Mouse (Mus musculus): ENCODE data around the gene Macf1. TPM values are rescaled to one million over a fixed set of nuclear protein-coding genes. Genes with fewer than 3 reads are reported as not detected.
"Not testable (repeated sequence)": the region's sequence is repeated elsewhere in the genome, so short reads cannot be mapped to it uniquely, and the experiment has no call there.

The Macf1 gene
- polyA plus RNA-seq, 1 experiment from 2014 or later: 43.7 TPM

DNA sequence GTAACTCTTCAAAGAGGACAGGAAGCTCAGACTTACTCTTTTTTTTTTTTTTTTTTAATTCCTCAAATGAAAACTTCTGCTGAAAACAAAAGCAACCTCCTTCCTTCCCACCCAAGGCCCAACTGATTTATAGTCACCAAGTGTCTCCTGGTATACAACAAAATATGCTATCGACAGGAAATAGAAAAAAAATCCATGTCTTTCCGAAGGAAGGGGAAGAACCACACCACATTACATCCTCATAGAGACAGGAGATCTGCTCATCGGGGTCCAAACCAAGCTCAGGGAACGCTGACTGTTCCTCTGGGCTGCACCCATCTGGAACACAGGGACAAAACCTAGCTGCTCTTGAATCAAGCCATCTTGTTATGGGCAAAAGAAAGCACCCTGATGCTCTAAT is 50.3 kb downstream of the Macf1 start:
- 76% methylated on average over 4 of the region's 4 CpGs for WGBS
- ATAC-seq (ENCODE audit: extremely low read depth, insufficient number of reproducible peaks, low FRiP score, low TSS enrichment): no peak
- Histone ChIP-seq H3K36me3 (peaks cover 11% of the 10 kb centered on the region), H3K27ac (replicated peaks) (peak overlapping the region; percentile 83), H3K27me3 (replicated peaks) (no peaks in the 10 kb centered on the region), H3K9me3 (no peaks in the 10 kb centered on the region), H3K4me2 (no peak overlapping the region), H3K4me1 (peaks cover 42% of the 10 kb centered on the region), H3K9ac (no peak overlapping the region), H3K4me3 (no peak overlapping the region)

GRCm38 (mm10) chr4:123633370-123633769 is 50.8 kb downstream of the Macf1 start:
- WGBS: 11% methylated on average over 3 of the region's 3 CpGs
- no peaks in the 10 kb centered on the region for H3K27me3 ChIP-seq (replicated peaks)
- no peak overlapping the region for H3K9ac ChIP-seq
- peaks cover 42% of the 10 kb centered on the region for H3K4me1 ChIP-seq
- H3K4me3 ChIP-seq: no peak overlapping the region
- H3K9me3 ChIP-seq: no peaks in the 10 kb centered on the region
- ATAC-seq (ENCODE audit: extremely low read depth, insufficient number of reproducible peaks, low FRiP score, low TSS enrichment): no peak; the same call in 1 of the 2 replicates
- no peak overlapping the region for H3K4me2 ChIP-seq
- peak overlapping the region; percentile 83 for H3K27ac ChIP-seq (replicated peaks)
- peaks cover 9% of the 10 kb centered on the region for H3K36me3 ChIP-seq

GRCm38 (mm10) chr4:123632116-123632515 is 52.0 kb downstream of the Macf1 start:
- not testable (repeated sequence) for H3K9ac ChIP-seq, H3K4me2 ChIP-seq

GRCm38 (mm10) chr4:123631654-123632053 is 52.5 kb downstream of the Macf1 start:
- Histone ChIP-seq H3K4me3 (no peak overlapping the region), H3K4me2 (no peak overlapping the region), H3K27ac (replicated peaks) (no peak overlapping the region), H3K9ac (no peak overlapping the region), H3K27me3 (replicated peaks) (no peaks in the 10 kb centered on the region), H3K9me3 (no peaks in the 10 kb centered on the region), H3K4me1 (peaks cover 49% of the 10 kb centered on the region), H3K36me3 (peaks cover 7% of the 10 kb centered on the region)
- WGBS: 69% methylated on average over 3 of the region's 3 CpGs
- ATAC-seq (ENCODE audit: extremely low read depth, insufficient number of reproducible peaks, low FRiP score, low TSS enrichment): no peak

More at GRCm38 (mm10) chr4:123632116-123632515, 52.0 kb downstream of the Macf1 start:
- H3K36me3 ChIP-seq; H3K27ac ChIP-seq (replicated peaks); H3K4me3 ChIP-seq; ATAC-seq (ENCODE audit: extremely low read depth, insufficient number of reproducible peaks, low FRiP score, low TSS enrichment); H3K27me3 ChIP-seq (replicated peaks); H3K9me3 ChIP-seq: not testable (repeated sequence)
- H3K4me1 ChIP-seq: peaks cover 46% of the 10 kb centered on the region
- WGBS: 91% methylated on average over 5 of the region's 6 CpGs

DNA sequence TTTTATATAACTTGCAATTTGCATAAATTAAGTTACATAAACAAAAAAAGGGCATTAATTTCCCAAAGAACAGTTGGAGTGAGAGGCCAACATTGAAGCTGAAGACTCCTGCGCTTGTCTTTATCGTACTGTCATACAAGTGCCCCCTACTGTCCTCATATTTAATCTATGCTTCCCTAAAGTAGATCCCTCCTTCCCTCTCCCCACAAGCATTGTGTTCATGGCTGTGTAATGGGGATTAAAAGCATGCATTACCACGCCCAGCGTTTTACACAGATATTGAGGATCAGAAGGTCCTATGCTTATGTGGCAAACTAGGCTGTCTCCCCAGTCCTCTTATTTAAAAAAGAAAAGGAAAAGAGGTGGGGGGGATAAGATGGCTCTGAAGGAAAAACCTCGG is 56.5 kb downstream of the Macf1 start:
- Histone ChIP-seq H3K4me2 (no peak overlapping the region), H3K4me3 (no peak overlapping the region), H3K9ac (no peak overlapping the region), H3K9me3 (no peaks in the 10 kb centered on the region), H3K4me1 (peaks cover 63% of the 10 kb centered on the region), H3K36me3 (peaks cover 7% of the 10 kb centered on the region), H3K27ac (replicated peaks) (no peak overlapping the region), H3K27me3 (replicated peaks) (no peaks in the 10 kb centered on the region)
- WGBS: 71% methylated on average over 5 of the region's 5 CpGs
- ATAC-seq (ENCODE audit: extremely low read depth, insufficient number of reproducible peaks, low FRiP score, low TSS enrichment): no peak

- 61% methylated on average over 6 of the region's 6 CpGs for WGBS
- H3K4me1 ChIP-seq: peaks cover 65% of the 10 kb centered on the region
- no peak overlapping the region for H3K4me2 ChIP-seq
- no peak overlapping the region for H3K9ac ChIP-seq
- peaks cover 7% of the 10 kb centered on the region for H3K36me3 ChIP-seq
- no peaks in the 10 kb centered on the region for H3K9me3 ChIP-seq
- no peak for ATAC-seq (ENCODE audit: extremely low read depth, insufficient number of reproducible peaks, low FRiP score, low TSS enrichment)
- H3K4me3 ChIP-seq: no peak overlapping the region
- peak overlapping the region; percentile 84 for H3K27ac ChIP-seq (replicated peaks)
- H3K27me3 ChIP-seq (replicated peaks): no peaks in the 10 kb centered on the region
These were observed 58.7 kb downstream of the Macf1 start for GRCm38 (mm10) chr4:123625332-123626072.

DNA sequence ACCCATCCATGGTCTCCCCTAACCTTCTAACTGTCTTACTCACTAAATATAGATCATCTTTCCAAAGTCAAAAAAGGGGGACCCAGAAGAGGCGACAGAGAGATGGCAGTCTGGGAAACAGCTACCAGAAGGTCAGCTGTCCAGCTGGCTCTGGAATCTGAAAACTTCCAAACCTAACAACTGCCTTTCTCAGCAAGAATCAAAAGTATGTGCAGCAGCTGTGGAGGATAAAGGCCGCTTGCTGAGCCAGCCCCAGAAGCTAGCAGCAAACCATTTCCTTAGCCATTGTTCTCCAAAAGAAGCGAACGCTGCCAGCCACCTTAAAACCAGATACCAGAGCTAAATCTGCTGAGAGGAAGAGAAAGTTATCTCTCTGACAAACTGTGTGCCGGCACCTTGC is 59.7 kb downstream of the Macf1 start:
- Histone ChIP-seq H3K27me3 (replicated peaks) (no peaks in the 10 kb centered on the region), H3K9ac (peak overlapping the region; percentile 61), H3K36me3 (peaks cover 7% of the 10 kb centered on the region), H3K9me3 (no peaks in the 10 kb centered on the region), H3K4me1 (peaks cover 59% of the 10 kb centered on the region), H3K4me2 (peak overlapping the region; percentile 37), H3K4me3 (no peak overlapping the region), H3K27ac (replicated peaks) (peak overlapping the region; percentile 84)
- no peak for ATAC-seq (ENCODE audit: extremely low read depth, insufficient number of reproducible peaks, low FRiP score, low TSS enrichment)
- WGBS: 8% methylated on average over 5 of the region's 5 CpGs

DNA sequence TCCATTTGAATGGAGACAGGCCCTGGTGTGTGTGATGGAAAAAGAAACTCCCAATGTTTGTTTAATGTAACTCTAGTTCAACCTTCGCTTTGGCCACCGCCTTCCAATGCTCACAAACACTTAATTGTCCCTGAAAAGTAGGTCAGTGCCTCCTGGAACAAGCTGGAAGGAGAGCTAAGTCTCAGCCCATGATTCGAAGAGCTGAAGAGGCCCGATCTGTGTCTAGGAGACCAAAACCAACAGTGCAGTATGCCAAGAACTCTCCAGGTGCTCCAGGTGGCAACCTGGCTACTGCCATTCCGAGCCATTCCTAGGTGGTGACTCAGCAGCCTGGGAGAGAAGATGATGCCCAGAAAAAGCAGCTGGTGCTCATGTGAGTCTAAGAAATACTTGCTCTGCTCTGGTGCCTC is 60.4 kb downstream of the Macf1 start:
- Histone ChIP-seq H3K9me3 (0 out of 2 replicates have a peak, but pooled peaks cover under 1% of the 10 kb centered on the region), H3K27ac (replicated peaks) (peak overlapping the region; percentile 84), H3K4me3 (no peak overlapping the region), H3K36me3 (no peaks in the 10 kb centered on the region), H3K9ac (0 out of 2 replicates have a peak overlapping the region, but pooled peaks have one; percentile 10), H3K27me3 (replicated peaks) (no peaks in the 10 kb centered on the region), H3K4me2 (peak overlapping the region; percentile 37), H3K4me1 (peaks cover 61% of the 10 kb centered on the region)
- WGBS: 74% methylated on average over 5 of the region's 5 CpGs
- ATAC-seq (ENCODE audit: extremely low read depth, insufficient number of reproducible peaks, low FRiP score, low TSS enrichment): no peak

DNA sequence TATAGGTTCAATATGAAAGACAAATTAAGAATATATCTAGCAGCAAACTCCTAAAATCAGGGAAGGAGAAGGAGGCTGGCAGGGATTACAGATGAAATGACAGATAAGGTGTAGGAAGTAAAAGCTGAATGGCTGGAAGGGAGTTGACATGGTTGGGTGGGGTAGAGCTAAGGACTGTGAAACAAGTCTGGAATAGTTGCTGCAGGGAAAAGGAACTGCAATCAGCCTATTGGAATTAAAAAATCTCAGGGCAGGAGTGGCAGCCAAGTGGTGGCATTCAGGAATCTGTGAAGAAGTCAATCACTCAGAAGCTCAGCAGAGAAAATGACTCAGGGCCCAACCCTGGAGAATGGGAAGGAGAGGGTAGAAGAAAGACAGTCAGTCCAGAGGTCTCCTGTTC is 62.4 kb downstream of the Macf1 start:
- peaks cover 74% of the 10 kb centered on the region for H3K4me1 ChIP-seq
- H3K27ac ChIP-seq (replicated peaks): peak overlapping the region; percentile 37; the same call in 1 of the 2 replicates
- no peaks in the 10 kb centered on the region for H3K27me3 ChIP-seq (replicated peaks)
- H3K36me3 ChIP-seq: 0 out of 2 replicates have a peak, but pooled peaks cover 4% of the 10 kb centered on the region
- 0 out of 2 replicates have a peak, but pooled peaks cover 4% of the 10 kb centered on the region for H3K9me3 ChIP-seq
- H3K4me3 ChIP-seq: no peak overlapping the region
- no peak overlapping the region for H3K4me2 ChIP-seq
- ATAC-seq (ENCODE audit: extremely low read depth, insufficient number of reproducible peaks, low FRiP score, low TSS enrichment): no peak
- H3K9ac ChIP-seq: no peak overlapping the region

GRCm38 (mm10) chr4:123617727-123618389 is 66.3 kb downstream of the Macf1 start:
- Histone ChIP-seq H3K27ac (replicated peaks) (peak overlapping the region; percentile 75), H3K36me3 (0 out of 2 replicates have a peak, but pooled peaks cover 4% of the 10 kb centered on the region), H3K27me3 (replicated peaks) (no peaks in the 10 kb centered on the region), H3K4me2 (no peak overlapping the region), H3K9me3 (0 out of 2 replicates have a peak, but pooled peaks cover 4% of the 10 kb centered on the region), H3K9ac (peak overlapping the region; percentile 47), H3K4me3 (no peak overlapping the region), H3K4me1 (peaks cover 64% of the 10 kb centered on the region)
- WGBS: 69% methylated on average over 5 of the region's 5 CpGs
- no peak for ATAC-seq (ENCODE audit: extremely low read depth, insufficient number of reproducible peaks, low FRiP score, low TSS enrichment)

DNA sequence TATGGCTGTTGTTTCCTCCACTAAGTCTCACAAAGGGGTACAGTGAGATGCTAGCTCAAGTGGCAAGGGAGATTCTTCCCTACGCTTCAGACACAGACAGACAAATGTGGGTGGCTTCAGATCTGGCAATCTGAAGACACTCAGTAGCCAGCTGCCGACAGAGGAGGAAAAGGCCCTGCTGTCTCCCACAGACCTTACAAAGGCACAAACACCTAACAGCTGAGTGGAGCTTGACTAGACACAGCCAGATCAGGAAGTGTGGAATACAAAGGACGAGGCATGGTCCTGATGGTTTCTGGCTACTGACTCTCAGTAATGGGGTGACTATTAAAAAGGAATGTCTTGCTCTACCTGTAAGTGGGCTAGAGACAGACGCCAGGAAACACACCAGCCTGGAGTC is 67.2 kb downstream of the Macf1 start:
- Histone ChIP-seq H3K9me3 (0 out of 2 replicates have a peak, but pooled peaks cover 4% of the 10 kb centered on the region), H3K4me1 (peaks cover 65% of the 10 kb centered on the region), H3K36me3 (0 out of 2 replicates have a peak, but pooled peaks cover 4% of the 10 kb centered on the region), H3K9ac (peak overlapping the region; percentile 47; the same call in 1 of the 2 replicates), H3K4me2 (peak overlapping the region; percentile 4; the same call in 1 of the 2 replicates), H3K27ac (replicated peaks) (peak overlapping the region; percentile 75), H3K4me3 (no peak overlapping the region), H3K27me3 (replicated peaks) (no peaks in the 10 kb centered on the region)
- no peak for ATAC-seq (ENCODE audit: extremely low read depth, insufficient number of reproducible peaks, low FRiP score, low TSS enrichment)
- 35% methylated on average over 4 of the region's 4 CpGs for WGBS
